Mouse (Mus musculus): ENCODE measurements around the gene Apol9a. TPM values are rescaled to one million over a fixed set of nuclear protein-coding genes. Genes with fewer than 3 reads are reported as not detected.

Apol9a gene
- polyA plus RNA-seq, 1 experiment, result 5.4 TPM

GRCm38 (mm10) chr15:77382271-77382850 lies 28.6 kb downstream of the Apol9a start:
- Histone ChIP-seq H3K27me3 (ENCODE audit: control insufficient read depth, insufficient read depth, low read length) (no peaks in the 10 kb centered on the region), H3K4me1 (replicated peaks; ENCODE audit: control insufficient read depth, insufficient read depth, low read length) (no peaks in the 10 kb centered on the region), H3K4me3 (ENCODE audit: control insufficient read depth, insufficient read depth, low read length) (no peak overlapping the region), H3K36me3 (ENCODE audit: control insufficient read depth, insufficient read depth, low read length) (no peaks in the 10 kb centered on the region), H3K27ac (ENCODE audit: control insufficient read depth, insufficient read depth, low read length) (no peak overlapping the region)
- 88% methylated on average over 11 of the region's 11 CpGs for WGBS
- TF ChIP-seq CTCF (IDR thresholded peaks at IDR 0.05; ENCODE audit: borderline replicate concordance, control insufficient read depth, extremely low read depth, insufficient read depth, low read length, poor library complexity) (no peak), POLR2A (IDR thresholded peaks at IDR 0.05; ENCODE audit: control insufficient read depth, extremely low read depth, insufficient read depth, low read length, poor library complexity) (no peak)
- no peak for DNase-seq

DNA sequence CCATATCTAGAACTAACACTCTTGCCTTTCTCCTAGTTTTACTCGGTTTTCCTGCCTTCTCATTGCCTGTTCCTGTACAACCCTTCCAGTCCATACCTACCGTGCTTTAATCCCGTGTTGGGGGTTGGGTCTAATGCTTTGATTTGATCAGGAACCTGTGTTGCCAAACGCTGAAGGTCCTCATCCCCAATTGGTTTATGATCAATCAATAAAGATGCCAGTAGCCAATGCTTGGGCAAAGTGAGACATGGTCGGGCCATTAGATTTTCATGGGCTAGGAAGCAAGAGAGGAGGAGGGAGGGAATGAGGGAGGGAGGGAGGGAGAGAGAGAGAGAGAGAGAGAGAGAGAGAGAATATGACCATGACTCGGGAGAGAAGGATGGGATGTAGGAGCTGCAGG lies 29.5 kb downstream of the Apol9a start:
- TF ChIP-seq CTCF (IDR thresholded peaks at IDR 0.05; ENCODE audit: borderline replicate concordance, control insufficient read depth, extremely low read depth, insufficient read depth, low read length, poor library complexity) (no peak), POLR2A (IDR thresholded peaks at IDR 0.05; ENCODE audit: control insufficient read depth, extremely low read depth, insufficient read depth, low read length, poor library complexity) (no peak)
- 80% methylated on average over 6 of the region's 6 CpGs for WGBS
- no peaks in the 10 kb centered on the region for H3K4me1 ChIP-seq (replicated peaks; ENCODE audit: control insufficient read depth, insufficient read depth, low read length)
- H3K27ac ChIP-seq (ENCODE audit: control insufficient read depth, insufficient read depth, low read length), result no peak overlapping the region
- no peaks in the 10 kb centered on the region for H3K36me3 ChIP-seq (ENCODE audit: control insufficient read depth, insufficient read depth, low read length)
- H3K27me3 ChIP-seq (ENCODE audit: control insufficient read depth, insufficient read depth, low read length), result no peaks in the 10 kb centered on the region
- no peak for DNase-seq
- no peak overlapping the region for H3K4me3 ChIP-seq (ENCODE audit: control insufficient read depth, insufficient read depth, low read length)

- TF ChIP-seq POLR2A (IDR thresholded peaks at IDR 0.05; ENCODE audit: control insufficient read depth, extremely low read depth, insufficient read depth, low read length, poor library complexity) (no peak), CTCF (IDR thresholded peaks at IDR 0.05; ENCODE audit: borderline replicate concordance, control insufficient read depth, extremely low read depth, insufficient read depth, low read length, poor library complexity) (no peak)
- Histone ChIP-seq H3K27me3 (ENCODE audit: control insufficient read depth, insufficient read depth, low read length) (no peaks in the 10 kb centered on the region), H3K27ac (ENCODE audit: control insufficient read depth, insufficient read depth, low read length) (no peak overlapping the region), H3K4me1 (replicated peaks; ENCODE audit: control insufficient read depth, insufficient read depth, low read length) (no peaks in the 10 kb centered on the region), H3K36me3 (ENCODE audit: control insufficient read depth, insufficient read depth, low read length) (no peaks in the 10 kb centered on the region), H3K4me3 (ENCODE audit: control insufficient read depth, insufficient read depth, low read length) (no peak overlapping the region)
- no peak for DNase-seq
- 64% methylated on average over 4 of the region's 4 CpGs for WGBS
Observed at GRCm38 (mm10) chr15:77379921-77380320, 31.0 kb downstream of the Apol9a start.

DNA sequence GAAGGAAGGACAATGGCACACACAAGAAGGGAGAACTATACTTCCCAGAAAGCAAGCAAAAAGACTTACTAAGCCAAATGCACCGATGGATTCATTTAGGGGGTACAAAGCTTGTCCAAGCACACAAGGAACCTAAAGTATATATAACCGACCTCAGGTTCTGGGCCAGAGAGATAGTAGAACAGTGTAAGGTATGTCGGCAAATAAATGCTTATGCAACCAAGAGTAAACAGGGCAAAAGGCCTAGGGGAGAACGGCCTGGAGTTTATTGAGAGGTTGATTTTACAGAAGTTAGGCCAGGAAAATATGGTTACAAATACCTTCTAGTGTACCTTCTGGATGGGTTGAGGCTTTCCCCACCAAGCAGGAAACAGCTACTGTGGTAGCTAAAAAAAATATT lies 33.5 kb downstream of the Apol9a start:
- Histone ChIP-seq H3K36me3 (ENCODE audit: control insufficient read depth, insufficient read depth, low read length) (no peaks in the 10 kb centered on the region), H3K4me3 (ENCODE audit: control insufficient read depth, insufficient read depth, low read length) (no peak overlapping the region), H3K27me3 (ENCODE audit: control insufficient read depth, insufficient read depth, low read length) (no peaks in the 10 kb centered on the region), H3K27ac (ENCODE audit: control insufficient read depth, insufficient read depth, low read length) (no peak overlapping the region), H3K4me1 (replicated peaks; ENCODE audit: control insufficient read depth, insufficient read depth, low read length) (no peaks in the 10 kb centered on the region)
- TF ChIP-seq POLR2A (IDR thresholded peaks at IDR 0.05; ENCODE audit: control insufficient read depth, extremely low read depth, insufficient read depth, low read length, poor library complexity) (no peak), CTCF (IDR thresholded peaks at IDR 0.05; ENCODE audit: borderline replicate concordance, control insufficient read depth, extremely low read depth, insufficient read depth, low read length, poor library complexity) (no peak)
- WGBS, result 96% methylated on average over 4 of the region's 4 CpGs
- no peak for DNase-seq

DNA sequence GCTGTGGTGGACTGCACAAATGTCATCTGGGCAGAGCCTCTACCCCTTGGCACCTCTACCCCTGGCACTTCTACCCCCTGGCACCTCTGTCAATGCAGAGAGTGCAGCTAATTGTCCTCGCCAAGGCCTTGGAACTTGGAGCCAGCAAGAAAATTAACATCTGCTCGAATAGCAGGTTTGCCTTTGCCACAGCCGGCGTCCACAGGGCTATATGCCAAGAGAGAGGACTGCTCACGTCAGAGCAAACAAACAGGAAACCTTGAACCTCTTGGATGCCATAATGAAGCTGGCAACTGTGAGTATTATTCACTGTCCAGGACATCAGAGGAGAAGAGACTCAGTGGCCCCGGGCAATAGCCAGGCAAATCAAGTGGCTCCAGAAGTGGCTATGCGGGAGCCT lies 34.0 kb downstream of the Apol9a start:
- no peaks in the 10 kb centered on the region for H3K27me3 ChIP-seq (ENCODE audit: control insufficient read depth, insufficient read depth, low read length)
- no peak overlapping the region for H3K4me3 ChIP-seq (ENCODE audit: control insufficient read depth, insufficient read depth, low read length)

GRCm38 (mm10) chr15:77370588-77370987 lies 40.3 kb downstream of the Apol9a start:
- no peaks in the 10 kb centered on the region for H3K4me1 ChIP-seq (replicated peaks; ENCODE audit: control insufficient read depth, insufficient read depth, low read length)
- TF ChIP-seq POLR2A (IDR thresholded peaks at IDR 0.05; ENCODE audit: control insufficient read depth, extremely low read depth, insufficient read depth, low read length, poor library complexity), result no peak
- no peak for TF ChIP-seq CTCF (IDR thresholded peaks at IDR 0.05; ENCODE audit: borderline replicate concordance, control insufficient read depth, extremely low read depth, insufficient read depth, low read length, poor library complexity)
- DNase-seq, result no peak
- H3K27ac ChIP-seq (ENCODE audit: control insufficient read depth, insufficient read depth, low read length), result no peak overlapping the region
- no peak overlapping the region for H3K4me3 ChIP-seq (ENCODE audit: control insufficient read depth, insufficient read depth, low read length)
- no peaks in the 10 kb centered on the region for H3K27me3 ChIP-seq (ENCODE audit: control insufficient read depth, insufficient read depth, low read length)
- 94% methylated on average over 8 of the region's 8 CpGs for WGBS
- no peaks in the 10 kb centered on the region for H3K36me3 ChIP-seq (ENCODE audit: control insufficient read depth, insufficient read depth, low read length)

More for the DNA sequence above, 34.0 kb downstream of the Apol9a start:
- TF ChIP-seq CTCF (IDR thresholded peaks at IDR 0.05; ENCODE audit: borderline replicate concordance, control insufficient read depth, extremely low read depth, insufficient read depth, low read length, poor library complexity) (no peak), POLR2A (IDR thresholded peaks at IDR 0.05; ENCODE audit: control insufficient read depth, extremely low read depth, insufficient read depth, low read length, poor library complexity) (no peak)
- no peaks in the 10 kb centered on the region for H3K36me3 ChIP-seq (ENCODE audit: control insufficient read depth, insufficient read depth, low read length)
- no peak overlapping the region for H3K27ac ChIP-seq (ENCODE audit: control insufficient read depth, insufficient read depth, low read length)
- 91% methylated on average over 7 of the region's 7 CpGs for WGBS
- H3K4me1 ChIP-seq (replicated peaks; ENCODE audit: control insufficient read depth, insufficient read depth, low read length), result no peaks in the 10 kb centered on the region
- no peak for DNase-seq

- no peaks in the 10 kb centered on the region for H3K36me3 ChIP-seq (ENCODE audit: control insufficient read depth, insufficient read depth, low read length)
- no peaks in the 10 kb centered on the region for H3K4me1 ChIP-seq (replicated peaks; ENCODE audit: control insufficient read depth, insufficient read depth, low read length)
- 96% methylated on average over 21 of the region's 21 CpGs for WGBS
- H3K27me3 ChIP-seq (ENCODE audit: control insufficient read depth, insufficient read depth, low read length), result no peaks in the 10 kb centered on the region
- H3K27ac ChIP-seq (ENCODE audit: control insufficient read depth, insufficient read depth, low read length), result no peak overlapping the region
- no peak overlapping the region for H3K4me3 ChIP-seq (ENCODE audit: control insufficient read depth, insufficient read depth, low read length)
- DNase-seq, result no peak
- no peak for TF ChIP-seq POLR2A (IDR thresholded peaks at IDR 0.05; ENCODE audit: control insufficient read depth, extremely low read depth, insufficient read depth, low read length, poor library complexity)
- TF ChIP-seq CTCF (IDR thresholded peaks at IDR 0.05; ENCODE audit: borderline replicate concordance, control insufficient read depth, extremely low read depth, insufficient read depth, low read length, poor library complexity), result no peak
Observed at GRCm38 (mm10) chr15:77369981-77370380, 41.0 kb downstream of the Apol9a start.

All from thymus, adult 2 months (tissue).